In genomic region chr13:97531181-97531580, GRCm38 (mm10) we compare ENCODE assay signal across 24 mouse cellular contexts.
A peak's percentile ranks its signal among the peaks of the same experiment; 100 is the strongest.
DNase-seq lines count a peak whose midpoint lies in the region; ATAC-seq lines count a peak whose summit lies in the region.
"Had no signal": no experiment of that assay in that cellular context is flagged by ENCODE, and none has a peak within 500 bp of the region (broad histone marks: within the 10 kb centered on the region; RNA-seq: fewer than 3 reads in every experiment).

No protein-coding gene starts in this region.

- H3K4me3 ChIP-seq in forebrain, embryonic 10.5 days, result no peak overlapping the region
- H3K4me3 ChIP-seq in forebrain, embryonic 13.5 days, result no peak overlapping the region
- H3K4me3 ChIP-seq in neural tube, embryonic 14.5 days (ENCODE audit: low read depth, low read length), result no peak overlapping the region
- H3K4me3 ChIP-seq: embryonic facial prominence, embryonic 12.5 days; heart, adult 2 months; heart, embryonic 12.5 days; hindbrain, embryonic 15.5 days; limb, embryonic 15.5 days; midbrain, embryonic 15.5 days had no signal

- no peak overlapping the region for H3K4me2 ChIP-seq in forebrain, embryonic 13.5 days
- H3K4me2 ChIP-seq in neural tube, embryonic 14.5 days (ENCODE audit: low read depth, low read length), result no peak overlapping the region
- H3K4me2 ChIP-seq: embryonic facial prominence, embryonic 12.5 days; heart, embryonic 12.5 days; hindbrain, embryonic 15.5 days; limb, embryonic 15.5 days; lung, embryonic 14.5 days; midbrain, embryonic 15.5 days had no signal

- no peaks in the 10 kb centered on the region for H3K36me3 ChIP-seq in forebrain, embryonic 10.5 days (replicated peaks)
- no peaks in the 10 kb centered on the region for H3K36me3 ChIP-seq in forebrain, embryonic 13.5 days (ENCODE audit: poor library complexity, severe bottlenecking)
- no peaks in the 10 kb centered on the region for H3K36me3 ChIP-seq in neural tube, embryonic 14.5 days (ENCODE audit: control insufficient read depth, insufficient read depth, low read length)
- H3K36me3 ChIP-seq: embryonic facial prominence, embryonic 12.5 days; heart, embryonic 12.5 days; hindbrain, embryonic 15.5 days; limb, embryonic 15.5 days; midbrain, embryonic 15.5 days had no signal

- no peak overlapping the region for H3K9ac ChIP-seq in forebrain, embryonic 13.5 days
- H3K9ac ChIP-seq in neural tube, embryonic 14.5 days (replicated peaks; ENCODE audit: low read depth, low read length), result no peak overlapping the region
- H3K9ac ChIP-seq: embryonic facial prominence, embryonic 12.5 days; forebrain, postnatal 0 days; heart, embryonic 12.5 days; hindbrain, embryonic 15.5 days; limb, embryonic 15.5 days; liver, embryonic 14.5 days; lung, embryonic 14.5 days; midbrain, embryonic 15.5 days had no signal

- H3K9me3 ChIP-seq in forebrain, embryonic 10.5 days, result no peaks in the 10 kb centered on the region
- no peaks in the 10 kb centered on the region for H3K9me3 ChIP-seq in forebrain, embryonic 13.5 days (replicated peaks)
- no peaks in the 10 kb centered on the region for H3K9me3 ChIP-seq in neural tube, embryonic 14.5 days (ENCODE audit: control insufficient read depth, low read length)
- H3K9me3 ChIP-seq: embryonic facial prominence, embryonic 12.5 days; hindbrain, embryonic 15.5 days; limb, embryonic 15.5 days; midbrain, embryonic 15.5 days had no signal

- 86% methylated on average over 2 of the region's 2 CpGs for WGBS in forebrain, embryonic 10.5 days
- 90% methylated on average over 2 of the region's 2 CpGs for WGBS in forebrain, embryonic 13.5 days
- WGBS in neural tube, embryonic 14.5 days, result 88% methylated on average over 2 of the region's 2 CpGs

- ATAC-seq in forebrain, embryonic 13.5 days, result no peak
- ATAC-seq in neural tube, embryonic 14.5 days (ENCODE audit: low read depth), result no peak
- ATAC-seq: inflammation-experienced regulatory T-cells, adult 6 months; Patski had no signal

- no peak for DNase-seq in forebrain, embryonic 10.5 days (ENCODE audit: extremely low spot score, low spot score)
- DNase-seq in kidney, adult 9 months, result peak; percentile 42
- no peak for DNase-seq in kidney, postnatal 14 days
- no peak for DNase-seq in neural tube, embryonic 10.5 days (ENCODE audit: extremely low spot score, low spot score)
- no peak for DNase-seq in right cerebral cortex, postnatal 25 days
- DNase-seq: cerebellum, adult 11 months; cerebellum, adult 9-10 months; cerebellum, postnatal 36 days; heart, adult 2 months; layer of hippocampus, postnatal 36 days; left cerebral cortex, postnatal 4 days; lung, postnatal 14 days had no signal

- no peaks in the 10 kb centered on the region for H3K27me3 ChIP-seq in forebrain, embryonic 10.5 days (ENCODE audit: poor library complexity, severe bottlenecking)
- no peaks in the 10 kb centered on the region for H3K27me3 ChIP-seq in forebrain, embryonic 13.5 days
- no peaks in the 10 kb centered on the region for H3K27me3 ChIP-seq in neural tube, embryonic 14.5 days (ENCODE audit: control insufficient read depth, insufficient read depth, low read length)
- H3K27me3 ChIP-seq: embryonic facial prominence, embryonic 12.5 days; heart, embryonic 12.5 days; hindbrain, embryonic 15.5 days; limb, embryonic 15.5 days; midbrain, embryonic 15.5 days; Patski had no signal

- H3K27ac ChIP-seq in forebrain, embryonic 10.5 days, result 0 out of 2 replicates have a peak overlapping the region, but pooled peaks have one; percentile 15
- no peak overlapping the region for H3K27ac ChIP-seq in forebrain, embryonic 13.5 days
- H3K27ac ChIP-seq in neural tube, embryonic 14.5 days (ENCODE audit: low read depth, low read length), result 0 out of 2 replicates have a peak overlapping the region, but pooled peaks have one; percentile 10
- H3K27ac ChIP-seq: embryonic facial prominence, embryonic 12.5 days; heart, adult 2 months; hindbrain, embryonic 15.5 days; limb, embryonic 15.5 days; liver, embryonic 14.5 days; midbrain, embryonic 15.5 days had no signal

- H3K4me1 ChIP-seq in forebrain, embryonic 10.5 days, result peaks cover 7% of the 10 kb centered on the region; the same call in 1 of the 2 replicates
- H3K4me1 ChIP-seq in forebrain, embryonic 13.5 days, result peaks cover 19% of the 10 kb centered on the region
- 0 out of 2 replicates have a peak, but pooled peaks cover 3% of the 10 kb centered on the region for H3K4me1 ChIP-seq in neural tube, embryonic 14.5 days (ENCODE audit: control insufficient read depth, insufficient read depth, low read length)
